Mouse (Mus musculus) limb, embryonic 13.5 days (tissue): ENCODE results near the gene Elavl4. TPM values are rescaled to one million over a fixed set of nuclear protein-coding genes. Genes with fewer than 3 reads are reported as not detected.

Source experiments
- ATAC-seq: fragments of 200-750 bp; cut with Nextera tagmentation; 2 replicates; pipeline ENCODE4 v1.8.0; 2017; ENCODE audit warnings: low read depth, moderate number of reproducible peaks, moderate TSS enrichment; ENCODE audit not compliant: low FRiP score
- H3K27ac ChIP-seq: fragments of 300-500 bp; sonication (generic); 2 replicates; pipeline ENCODE4 v1.5.1; 2015; ENCODE audit warnings: inconsistent platforms, mild to moderate bottlenecking, moderate library complexity
- H3K27me3 ChIP-seq: fragments of 300-500 bp; sonication (generic); 2 replicates; pipeline ENCODE4 v1.6.1; 2015; ENCODE audit warnings: mild to moderate bottlenecking, inconsistent platforms
- H3K36me3 ChIP-seq: fragments of 300-500 bp; sonication (generic); 2 replicates; pipeline ENCODE4 v1.6.1; 2015; ENCODE audit warnings: inconsistent platforms, mild to moderate bottlenecking, moderate library complexity
- H3K4me1 ChIP-seq: fragments of 300-500 bp; sonication (generic); 2 replicates; pipeline ENCODE4 v1.6.1; 2015; ENCODE audit warnings: inconsistent platforms
- H3K4me2 ChIP-seq: fragments of 300-500 bp; sonication (generic); replicated peaks from 2 replicates; pipeline ENCODE4 v1.6.1; 2015; ENCODE audit warnings: inconsistent platforms, mild to moderate bottlenecking, moderate library complexity
- H3K4me3 ChIP-seq: fragments of 300-500 bp; sonication (generic); 2 replicates; pipeline ENCODE4 v1.5.1; 2015; ENCODE audit warnings: moderate library complexity, mild to moderate bottlenecking, inconsistent platforms
- H3K9ac ChIP-seq: fragments of 300-500 bp; sonication (generic); 2 replicates; pipeline ENCODE4 v1.6.1; 2015; ENCODE audit warnings: mild to moderate bottlenecking, inconsistent platforms
- H3K9me3 ChIP-seq: fragments of 300-500 bp; sonication (generic); 2 replicates; pipeline ENCODE4 v1.6.1; 2016; ENCODE audit warnings: inconsistent platforms
- WGBS: fragments of 180-500 bp; shearing (Covaris S2); methylation state at CpG from one replicate; pipeline ENCODE4 v1.1.7; 2015; 5-methylcytosine and 5-hydroxymethylcytosine counted together
- polyA plus RNA-seq: library from polyadenylated mRNA; unstranded; fragments of >200 nt; fragmentation: Nextera tagmentation; extraction: Ambion mirVana; gene quantifications from 2 replicates; pipeline ENCODE4 v1.2.1, GENCODE M21; 2015

Gene Elavl4
- 3.0 and 3.4 TPM in 2 replicates for polyA plus RNA-seq

- Histone ChIP-seq H3K4me1 (peaks cover 5% of the 10 kb centered on the region; the same call in 1 of the 2 replicates), H3K36me3 (no peaks in the 10 kb centered on the region), H3K4me3 (peak within 1 kb of the TSS; percentile 67), H3K27me3 (no peaks in the 10 kb centered on the region), H3K4me2 (peak within 1 kb of the TSS; percentile 84), H3K27ac (peak within 1 kb of the TSS; percentile 15; the same call in 1 of the 2 replicates), H3K9ac (peak within 1 kb of the TSS; percentile 76), H3K9me3 (no peaks in the 10 kb centered on the region)
- under 1% methylated on average over 73 of the region's 75 CpGs for whole genome bisulfite sequencing
- peak; percentile 96 for ATAC-seq
These were observed at the start of gene Elavl4 for GRCm38 (mm10) chr4:110351178-110352000. Elavl4 (minus strand) TSS chr4:110351909.

- H3K9ac ChIP-seq = peak within 1 kb of the TSS; percentile 62
- no peak within 1 kb of the TSS for H3K27ac ChIP-seq
- H3K27me3 ChIP-seq = no peaks in the 10 kb centered on the region
- H3K4me2 ChIP-seq = peak within 1 kb of the TSS; percentile 75
- H3K9me3 ChIP-seq = no peaks in the 10 kb centered on the region
- peak; percentile 97 for ATAC-seq
- no peaks in the 10 kb centered on the region for H3K36me3 ChIP-seq
- H3K4me1 ChIP-seq = 0 out of 2 replicates have a peak, but pooled peaks cover 8% of the 10 kb centered on the region
- WGBS = under 1% methylated on average over 27 of the region's 27 CpGs
- H3K4me3 ChIP-seq = peak within 1 kb of the TSS; percentile 59
These were observed 45.9 kb upstream of the Elavl4 start, which contains the start of gene Agbl4 for GRCm38 (mm10) chr4:110397618-110398045. Agbl4 (plus strand) TSS chr4:110397661.

GRCm38 (mm10) chr4:110396221-110396620 lies 44.5 kb upstream of the Elavl4 start:
- Histone ChIP-seq H3K4me2 (no peak overlapping the region), H3K36me3 (no peaks in the 10 kb centered on the region), H3K27me3 (no peaks in the 10 kb centered on the region), H3K27ac (no peak overlapping the region), H3K9ac (no peak overlapping the region), H3K4me1 (0 out of 2 replicates have a peak, but pooled peaks cover 8% of the 10 kb centered on the region), H3K9me3 (no peaks in the 10 kb centered on the region), H3K4me3 (no peak overlapping the region)
- 61% methylated on average over 5 of the region's 5 CpGs for WGBS
- no peak for ATAC-seq

GRCm38 (mm10) chr4:110360568-110360967 lies 8.9 kb upstream of the Elavl4 start:
- H3K4me3 ChIP-seq = no peak overlapping the region
- no peak overlapping the region for H3K9ac ChIP-seq
- no peaks in the 10 kb centered on the region for H3K4me1 ChIP-seq
- no peak for ATAC-seq
- no peak overlapping the region for H3K4me2 ChIP-seq
- no peaks in the 10 kb centered on the region for H3K36me3 ChIP-seq
- H3K9me3 ChIP-seq = no peaks in the 10 kb centered on the region
- H3K27me3 ChIP-seq = no peaks in the 10 kb centered on the region
- WGBS = 75% methylated on average over 2 of the region's 2 CpGs
- H3K27ac ChIP-seq = no peak overlapping the region

GRCm38 (mm10) chr4:110352001-110352369 lies 276 bp upstream of the Elavl4 start:
- Histone ChIP-seq H3K4me2 (peak overlapping the region; percentile 84), H3K9me3 (no peaks in the 10 kb centered on the region), H3K9ac (peak overlapping the region; percentile 76), H3K36me3 (no peaks in the 10 kb centered on the region), H3K4me1 (peaks cover 5% of the 10 kb centered on the region; the same call in 1 of the 2 replicates), H3K27me3 (no peaks in the 10 kb centered on the region), H3K4me3 (peak overlapping the region; percentile 67), H3K27ac (no peak overlapping the region; the same call in 1 of the 2 replicates)
- peak; percentile 20; the same call in 1 of the 2 replicates for ATAC-seq
- WGBS = 11% methylated on average over 5 of the region's 5 CpGs

GRCm38 (mm10) chr4:110350856-110351177 lies 892 bp downstream of the Elavl4 start:
- ATAC-seq = no peak
- H3K4me1 ChIP-seq = peaks cover 5% of the 10 kb centered on the region; the same call in 1 of the 2 replicates
- 10% methylated on average over 6 of the region's 6 CpGs for WGBS
- H3K4me3 ChIP-seq = peak overlapping the region; percentile 67
- no peaks in the 10 kb centered on the region for H3K36me3 ChIP-seq
- no peaks in the 10 kb centered on the region for H3K9me3 ChIP-seq
- H3K27me3 ChIP-seq = no peaks in the 10 kb centered on the region
- peak overlapping the region; percentile 76 for H3K9ac ChIP-seq
- H3K27ac ChIP-seq = no peak overlapping the region
- H3K4me2 ChIP-seq = peak overlapping the region; percentile 84

GRCm38 (mm10) chr4:110323912-110324311 lies 27.8 kb downstream of the Elavl4 start:
- 59% methylated on average over 3 of the region's 3 CpGs for WGBS
- ATAC-seq = no peak
- Histone ChIP-seq H3K9me3 (no peaks in the 10 kb centered on the region), H3K4me3 (no peak overlapping the region), H3K36me3 (no peaks in the 10 kb centered on the region), H3K27ac (no peak overlapping the region), H3K27me3 (no peaks in the 10 kb centered on the region), H3K4me1 (no peaks in the 10 kb centered on the region), H3K9ac (no peak overlapping the region), H3K4me2 (no peak overlapping the region)

GRCm38 (mm10) chr4:110312126-110312525 lies 39.6 kb downstream of the Elavl4 start:
- ATAC-seq = no peak

GRCm38 (mm10) chr4:110306972-110307371 lies 44.7 kb downstream of the Elavl4 start:
- Histone ChIP-seq H3K9ac (no peak overlapping the region), H3K27me3 (no peaks in the 10 kb centered on the region), H3K4me2 (no peak overlapping the region), H3K4me1 (no peaks in the 10 kb centered on the region), H3K27ac (no peak overlapping the region), H3K36me3 (no peaks in the 10 kb centered on the region), H3K9me3 (no peaks in the 10 kb centered on the region), H3K4me3 (no peak overlapping the region)
- 75% methylated on average over 5 of the region's 5 CpGs for WGBS
- no peak for ATAC-seq

More at GRCm38 (mm10) chr4:110312126-110312525, 39.6 kb downstream of the Elavl4 start:
- Histone ChIP-seq H3K4me3 (no peak overlapping the region), H3K36me3 (no peaks in the 10 kb centered on the region), H3K27ac (no peak overlapping the region), H3K9ac (no peak overlapping the region), H3K4me2 (no peak overlapping the region), H3K27me3 (no peaks in the 10 kb centered on the region), H3K9me3 (no peaks in the 10 kb centered on the region), H3K4me1 (no peaks in the 10 kb centered on the region)
- 36% methylated on average over 1 of the region's 1 CpGs for WGBS

- no peaks in the 10 kb centered on the region for H3K4me1 ChIP-seq
- no peak overlapping the region for H3K27ac ChIP-seq
- ATAC-seq = no peak
- H3K4me2 ChIP-seq = no peak overlapping the region
- no peak overlapping the region for H3K4me3 ChIP-seq
- 69% methylated on average over 11 of the region's 11 CpGs for WGBS
- no peaks in the 10 kb centered on the region for H3K36me3 ChIP-seq
- no peaks in the 10 kb centered on the region for H3K27me3 ChIP-seq
- H3K9me3 ChIP-seq = no peaks in the 10 kb centered on the region
- no peak overlapping the region for H3K9ac ChIP-seq
These were observed 45.1 kb downstream of the Elavl4 start for GRCm38 (mm10) chr4:110306559-110306958.

- no peaks in the 10 kb centered on the region for H3K4me1 ChIP-seq
- no peak overlapping the region for H3K9ac ChIP-seq
- H3K36me3 ChIP-seq = no peaks in the 10 kb centered on the region
- H3K9me3 ChIP-seq = no peaks in the 10 kb centered on the region
- H3K4me3 ChIP-seq = no peak overlapping the region
- no peak for ATAC-seq
- no peak overlapping the region for H3K4me2 ChIP-seq
- H3K27me3 ChIP-seq = no peaks in the 10 kb centered on the region
- 89% methylated on average over 3 of the region's 3 CpGs for WGBS
- H3K27ac ChIP-seq = no peak overlapping the region
These were observed 55.9 kb downstream of the Elavl4 start for GRCm38 (mm10) chr4:110295793-110296192.

- no peak for ATAC-seq
- 71% methylated on average over 5 of the region's 5 CpGs for WGBS
- H3K36me3 ChIP-seq = no peaks in the 10 kb centered on the region
These were observed 58.5 kb downstream of the Elavl4 start for GRCm38 (mm10) chr4:110293238-110293637.

More at GRCm38 (mm10) chr4:110293238-110293637, 58.5 kb downstream of the Elavl4 start:
- H3K4me1 ChIP-seq = no peaks in the 10 kb centered on the region
- H3K27me3 ChIP-seq = no peaks in the 10 kb centered on the region
- no peak overlapping the region for H3K4me2 ChIP-seq
- no peaks in the 10 kb centered on the region for H3K9me3 ChIP-seq
- no peak overlapping the region for H3K9ac ChIP-seq
- no peak overlapping the region for H3K4me3 ChIP-seq
- no peak overlapping the region for H3K27ac ChIP-seq
